Mouse (Mus musculus) liver, embryonic 16.5 days (tissue): ENCODE data around the gene Gch1. TPM values are rescaled to one million over a fixed set of nuclear protein-coding genes. Genes with fewer than 3 reads are reported as not detected.
A peak's percentile ranks its signal among the peaks of the same experiment; 100 is the strongest.

Source experiments
- ATAC-seq: fragments of 200-750 bp; cut with Nextera tagmentation; 2 replicates; pipeline ENCODE4 v1.8.0; 2017; ENCODE audit warnings: low read depth, mild to moderate bottlenecking, moderate number of reproducible peaks, moderate library complexity
- H3K27ac ChIP-seq: fragments of 300-500 bp; sonication (generic); 2 replicates; pipeline ENCODE4 v1.5.1; 2014; ENCODE audit warnings: mild to moderate bottlenecking, low read length
- H3K27me3 ChIP-seq: fragments of 300-500 bp; sonication (generic); 2 replicates; pipeline ENCODE4 v1.6.1; 2014; ENCODE audit warnings: low read depth, low read length, mixed read lengths; ENCODE audit not compliant: control insufficient read depth, insufficient read depth
- H3K36me3 ChIP-seq: fragments of 300-500 bp; sonication (generic); 2 replicates; pipeline ENCODE4 v1.6.1; 2014; ENCODE audit warnings: mild to moderate bottlenecking; ENCODE audit not compliant: control insufficient read depth, insufficient read depth
- H3K4me1 ChIP-seq: fragments of 300-500 bp; sonication (generic); 2 replicates; pipeline ENCODE4 v1.6.1; 2014; ENCODE audit warnings: low read depth, low read length, mixed read lengths; ENCODE audit not compliant: control insufficient read depth
- H3K4me2 ChIP-seq: fragments of 300-500 bp; sonication (generic); 2 replicates; pipeline ENCODE4 v1.6.1; 2014; ENCODE audit warnings: low read depth, low read length, mixed read lengths
- H3K4me3 ChIP-seq: fragments of 300-500 bp; sonication (generic); 2 replicates; pipeline ENCODE4 v1.5.1; 2014; ENCODE audit warnings: low read depth, mild to moderate bottlenecking, low read length
- H3K9ac ChIP-seq: fragments of 300-500 bp; sonication (generic); 2 replicates; pipeline ENCODE4 v1.6.1; 2014; ENCODE audit warnings: low read depth, low read length
- H3K9me3 ChIP-seq: fragments of 300-500 bp; sonication (generic); replicated peaks from 2 replicates; pipeline ENCODE4 v1.6.1; 2016; ENCODE audit warnings: low read length; ENCODE audit not compliant: control insufficient read depth
- WGBS: fragments of 180-500 bp; shearing (Covaris S2); extraction: QIAGEN DNeasy Blood & Tissue Kit; methylation state at CpG from one replicate; pipeline ENCODE4 v1.1.7; 2014; ENCODE audit not compliant: insufficient replicate concordance; 5-methylcytosine and 5-hydroxymethylcytosine counted together
- polyA plus RNA-seq: library from polyadenylated mRNA; unstranded; fragments of >200 nt; fragmentation: Nextera tagmentation; extraction: Ambion mirVana; gene quantifications from 2 replicates; pipeline ENCODE4 v1.2.1, GENCODE M21; 2015

Gene Gch1
- polyA plus RNA-seq, 1 experiment from 2014 or later: 4.6 TPM

DNA sequence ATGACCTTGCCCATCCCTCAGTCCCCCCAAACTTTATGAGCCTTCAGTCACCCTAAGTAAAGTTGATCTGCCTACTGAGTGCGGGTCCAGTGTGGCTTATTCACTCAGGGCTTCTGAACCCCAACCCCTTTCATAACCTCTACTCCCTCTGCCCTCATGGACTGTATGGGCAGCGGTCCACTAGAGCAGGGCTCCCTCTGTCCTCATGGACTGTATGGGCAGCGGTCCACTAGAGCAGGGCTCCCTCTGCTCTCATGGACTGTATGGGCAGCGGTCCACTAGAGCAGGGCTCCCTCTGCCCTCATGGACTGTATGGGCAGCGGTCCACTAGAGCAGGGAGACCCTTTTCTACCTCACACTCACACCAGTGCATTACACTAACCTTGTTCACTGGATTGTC is 13.0 kb downstream of the Gch1 start:
- no peak for ATAC-seq
- H3K36me3 ChIP-seq: no peaks in the 10 kb centered on the region
- no peaks in the 10 kb centered on the region for H3K27me3 ChIP-seq
- no peaks in the 10 kb centered on the region for H3K4me1 ChIP-seq
- H3K27ac ChIP-seq: no peak overlapping the region
- no peak overlapping the region for H3K4me2 ChIP-seq
- 80% methylated on average over 5 of the region's 5 CpGs for WGBS
- H3K4me3 ChIP-seq: no peak overlapping the region
- H3K9ac ChIP-seq: no peak overlapping the region
- no peaks in the 10 kb centered on the region for H3K9me3 ChIP-seq

DNA sequence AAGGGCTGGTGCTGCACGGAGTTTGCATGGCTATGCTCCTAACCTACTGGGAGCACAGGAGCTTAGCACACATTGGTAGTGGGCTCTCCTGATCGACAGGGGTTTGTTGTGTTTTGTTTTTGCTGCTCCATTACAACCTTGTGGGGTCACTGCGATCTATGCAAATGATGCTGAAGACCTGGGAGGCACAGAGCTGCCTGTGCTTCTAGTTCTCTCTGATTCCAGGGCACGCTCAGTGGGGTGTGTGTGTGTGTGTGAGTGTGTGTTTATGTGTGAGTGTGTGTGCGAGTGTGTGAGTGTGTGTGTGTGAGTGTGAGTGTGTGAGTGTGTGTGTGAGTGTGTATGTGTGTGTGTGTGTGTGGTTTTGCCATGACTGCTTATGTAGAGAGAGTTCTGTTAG is 14.1 kb downstream of the Gch1 start:
- Histone ChIP-seq H3K4me1 (peaks cover 4% of the 10 kb centered on the region), H3K9me3 (no peaks in the 10 kb centered on the region), H3K27ac (no peak overlapping the region), H3K4me2 (no peak overlapping the region), H3K4me3 (no peak overlapping the region), H3K9ac (no peak overlapping the region), H3K36me3 (no peaks in the 10 kb centered on the region), H3K27me3 (no peaks in the 10 kb centered on the region)
- ATAC-seq: no peak
- 59% methylated on average over 5 of the region's 5 CpGs for WGBS

DNA sequence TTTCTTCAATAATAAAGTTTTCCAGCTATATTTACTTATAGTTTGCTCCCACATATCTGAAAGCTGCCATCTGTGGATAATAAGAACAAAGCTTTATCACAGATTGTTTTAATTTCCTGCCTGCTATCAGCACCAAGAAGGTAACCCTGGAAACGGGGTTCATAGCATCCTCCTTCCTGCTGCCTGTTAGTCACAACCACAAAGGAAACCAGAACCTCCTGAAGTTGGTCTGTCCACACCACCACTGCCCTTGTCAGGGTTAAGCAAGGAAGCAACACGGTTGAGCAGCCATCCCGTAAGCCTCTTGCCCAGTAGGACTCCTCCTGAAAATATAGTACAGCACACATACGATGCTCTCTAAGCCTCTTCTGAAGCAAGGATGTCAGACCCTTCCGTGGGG is 17.1 kb downstream of the Gch1 start:
- no peak for ATAC-seq
- Histone ChIP-seq H3K4me1 (peaks cover 8% of the 10 kb centered on the region), H3K4me2 (no peak overlapping the region), H3K27me3 (no peaks in the 10 kb centered on the region), H3K9me3 (no peaks in the 10 kb centered on the region), H3K9ac (no peak overlapping the region), H3K27ac (no peak overlapping the region), H3K4me3 (no peak overlapping the region), H3K36me3 (no peaks in the 10 kb centered on the region)
- whole genome bisulfite sequencing: 16% methylated on average over 5 of the region's 5 CpGs

DNA sequence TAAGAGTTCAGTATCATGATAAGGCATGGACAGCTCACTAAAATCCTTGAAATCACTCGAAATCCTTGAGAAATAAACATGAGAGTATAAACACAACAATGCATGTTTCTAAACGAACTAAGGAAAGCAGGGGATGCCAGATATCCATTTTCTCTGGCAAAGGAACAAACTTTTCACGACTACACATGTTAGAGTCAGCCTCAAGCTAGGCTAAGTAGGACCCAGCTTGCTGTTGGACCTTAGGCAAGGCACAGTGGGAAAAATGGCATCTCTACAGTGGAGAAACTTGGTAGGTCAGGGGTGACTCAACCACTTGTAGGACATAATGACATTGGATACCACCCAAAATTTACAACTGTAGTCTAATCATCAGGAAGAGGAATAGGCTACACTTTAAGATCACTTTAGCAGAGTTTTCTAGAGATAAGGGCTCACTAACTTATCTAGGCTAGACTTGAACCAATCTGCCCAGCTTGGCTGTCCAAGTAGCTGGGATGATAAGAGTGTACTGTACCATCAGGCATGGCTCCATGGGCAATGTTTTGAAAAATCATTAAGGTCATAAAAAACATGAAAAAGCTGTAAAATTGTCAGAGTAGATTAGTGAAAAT is 18.6 kb downstream of the Gch1 start:
- WGBS: 47% methylated on average over 3 of the region's 3 CpGs
- Histone ChIP-seq H3K4me2 (no peak overlapping the region), H3K36me3 (no peaks in the 10 kb centered on the region), H3K4me3 (no peak overlapping the region), H3K9ac (no peak overlapping the region), H3K9me3 (no peaks in the 10 kb centered on the region), H3K27ac (no peak overlapping the region), H3K4me1 (peaks cover 8% of the 10 kb centered on the region), H3K27me3 (no peaks in the 10 kb centered on the region)
- ATAC-seq: peak; percentile 50; the same call in 1 of the 2 replicates

DNA sequence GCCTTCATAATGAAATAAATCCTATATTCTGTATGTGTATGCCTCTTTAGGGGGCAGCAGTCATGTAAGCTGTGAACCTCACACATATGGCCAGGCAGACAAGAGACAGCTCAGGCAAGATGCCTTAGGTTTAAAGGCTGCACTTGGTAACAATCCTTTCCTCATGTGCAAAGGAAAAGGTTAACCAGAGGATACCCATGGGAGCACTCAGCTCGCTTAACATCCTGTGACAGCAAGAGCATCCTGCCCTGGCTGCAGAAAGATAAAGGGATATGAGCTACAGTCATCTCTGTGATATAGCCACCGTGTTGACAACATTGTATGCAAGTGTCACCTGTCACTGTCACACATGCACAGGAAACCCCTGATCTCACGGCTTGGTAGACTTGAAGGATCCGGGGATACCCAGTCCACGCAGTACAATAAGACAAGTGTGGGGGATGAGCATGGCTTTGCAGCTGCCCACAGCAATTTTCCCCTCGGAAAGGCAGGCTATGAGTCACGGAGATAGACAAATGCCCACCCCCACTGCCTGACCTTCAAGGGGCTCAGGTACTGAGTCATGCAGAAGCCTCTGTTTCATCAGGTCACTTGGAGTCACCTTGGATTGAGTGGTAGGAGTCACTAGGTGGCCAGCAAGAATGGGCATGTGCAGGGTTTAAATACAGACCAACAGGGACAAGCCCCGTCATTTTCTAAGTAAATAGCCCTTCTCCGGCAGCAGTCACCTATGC is 19.4 kb downstream of the Gch1 start:
- Histone ChIP-seq H3K27ac (no peak overlapping the region), H3K9ac (no peak overlapping the region), H3K4me1 (peaks cover 8% of the 10 kb centered on the region), H3K36me3 (no peaks in the 10 kb centered on the region), H3K27me3 (no peaks in the 10 kb centered on the region), H3K4me3 (no peak overlapping the region), H3K4me2 (no peak overlapping the region), H3K9me3 (no peaks in the 10 kb centered on the region)
- WGBS: 39% methylated on average over 9 of the region's 9 CpGs
- no peak; the same call in 1 of the 2 replicates for ATAC-seq

DNA sequence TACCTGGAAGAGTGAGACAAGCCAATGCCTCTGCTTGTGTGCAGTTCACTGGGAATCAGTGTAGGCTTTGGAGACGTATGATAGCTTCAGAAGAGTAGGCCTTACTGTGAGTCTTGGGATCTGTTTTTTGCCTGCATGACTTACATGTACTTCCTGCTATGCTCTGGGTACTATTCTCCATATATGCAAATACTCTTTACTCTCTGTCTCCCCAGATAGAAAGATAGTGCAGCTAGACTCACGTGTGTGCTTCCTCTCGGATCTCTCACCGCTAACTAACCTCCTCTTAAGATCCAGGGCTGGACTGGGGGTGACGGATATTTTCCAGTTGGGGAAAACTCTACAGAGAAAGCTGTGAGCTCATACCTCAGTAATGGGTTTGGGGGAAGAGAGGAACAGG is 23.5 kb downstream of the Gch1 start:
- H3K4me3 ChIP-seq: no peak overlapping the region
- H3K27ac ChIP-seq: no peak overlapping the region
- no peak overlapping the region for H3K4me2 ChIP-seq
- ATAC-seq: no peak
- H3K27me3 ChIP-seq: no peaks in the 10 kb centered on the region
- H3K36me3 ChIP-seq: no peaks in the 10 kb centered on the region
- WGBS: 64% methylated on average over 5 of the region's 5 CpGs
- H3K9ac ChIP-seq: no peak overlapping the region
- H3K9me3 ChIP-seq: no peaks in the 10 kb centered on the region
- H3K4me1 ChIP-seq: peaks cover 7% of the 10 kb centered on the region

DNA sequence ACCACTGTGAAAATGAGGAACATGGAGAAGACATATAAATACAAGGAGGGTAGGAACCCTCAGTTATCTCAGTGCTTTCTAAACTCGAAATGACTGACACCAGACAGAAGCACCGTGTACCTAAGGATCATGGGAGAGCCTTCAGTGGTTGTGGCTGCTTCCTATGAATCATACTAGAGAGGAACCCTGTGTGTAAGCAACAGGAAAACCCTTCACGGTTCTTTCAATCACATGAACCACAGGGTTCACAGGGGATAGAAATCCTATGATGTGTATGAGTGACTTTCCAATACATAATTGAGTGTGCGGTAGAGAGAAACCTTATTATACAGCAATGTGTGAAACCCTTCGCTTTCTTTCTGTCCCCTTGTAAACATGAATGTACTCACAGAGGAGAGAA is 24.1 kb downstream of the Gch1 start:
- Histone ChIP-seq H3K9ac (no peak overlapping the region), H3K36me3 (no peaks in the 10 kb centered on the region), H3K4me3 (no peak overlapping the region), H3K4me1 (peaks cover 4% of the 10 kb centered on the region; the same call in 1 of the 2 replicates), H3K27ac (no peak overlapping the region), H3K9me3 (no peaks in the 10 kb centered on the region), H3K4me2 (no peak overlapping the region), H3K27me3 (no peaks in the 10 kb centered on the region)
- 40% methylated on average over 5 of the region's 5 CpGs for WGBS
- no peak for ATAC-seq

DNA sequence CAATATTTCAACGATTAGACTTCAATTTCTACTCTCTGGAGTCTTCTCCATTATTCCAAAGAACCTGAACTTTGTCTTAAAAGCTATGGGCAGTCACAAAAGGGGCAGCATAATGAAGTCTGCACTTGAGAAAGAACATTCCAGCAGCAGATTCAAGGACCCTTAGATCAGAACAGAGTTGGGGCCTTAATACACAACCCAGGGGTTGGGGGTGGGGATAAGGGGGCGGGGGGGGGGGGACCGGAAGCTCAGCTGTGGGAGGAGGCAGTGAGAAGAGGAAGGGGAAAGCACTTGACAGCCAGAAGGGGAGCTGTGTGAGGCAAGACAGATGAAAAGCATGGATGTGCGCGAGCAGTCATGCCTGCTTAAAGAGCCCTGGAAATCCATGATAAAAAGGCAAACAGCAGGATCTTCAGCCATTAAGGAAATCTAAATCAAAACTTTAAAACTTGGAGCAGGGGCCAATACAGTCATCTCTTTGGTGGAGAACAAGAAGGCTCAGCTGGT is 27.2 kb downstream of the Gch1 start:
- ATAC-seq: no peak
- WGBS: 38% methylated on average over 3 of the region's 5 CpGs
- Histone ChIP-seq H3K36me3 (no peaks in the 10 kb centered on the region), H3K27me3 (no peaks in the 10 kb centered on the region), H3K4me2 (no peak overlapping the region), H3K9me3 (no peaks in the 10 kb centered on the region), H3K4me3 (no peak overlapping the region), H3K4me1 (no peaks in the 10 kb centered on the region), H3K9ac (no peak overlapping the region), H3K27ac (no peak overlapping the region)

DNA sequence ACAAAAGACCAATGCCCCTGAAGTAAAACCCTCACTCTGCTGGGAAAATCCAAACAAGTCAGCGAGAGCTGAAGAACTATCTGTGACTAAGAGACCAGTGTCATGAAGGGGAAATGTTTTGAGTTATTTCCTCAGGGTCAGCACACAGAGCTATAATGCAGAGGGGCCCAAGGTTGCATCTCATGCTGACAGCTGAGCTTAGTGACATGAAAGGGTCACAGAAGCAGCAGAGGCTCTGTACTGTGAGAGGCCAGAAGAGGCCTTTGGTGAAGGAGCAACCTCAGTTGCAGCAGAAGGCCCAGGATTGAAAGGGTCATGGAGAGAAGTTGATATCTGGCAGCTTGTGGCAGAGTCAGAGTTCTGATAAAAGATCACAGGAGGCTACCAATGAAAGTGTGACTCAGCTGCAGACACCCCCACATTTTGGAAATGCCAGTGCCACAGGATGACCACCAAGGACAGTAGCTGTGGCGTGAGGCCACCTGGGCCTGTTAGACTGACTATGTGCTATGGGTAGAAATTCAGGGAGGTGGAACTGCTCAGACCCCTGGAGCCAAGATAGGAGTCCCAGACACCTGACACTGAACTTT is 29.1 kb downstream of the Gch1 start:
- H3K9me3 ChIP-seq: no peaks in the 10 kb centered on the region
- no peaks in the 10 kb centered on the region for H3K4me1 ChIP-seq
- H3K4me3 ChIP-seq: no peak overlapping the region
- no peak for ATAC-seq
- no peaks in the 10 kb centered on the region for H3K27me3 ChIP-seq
- 48% methylated on average over 2 of the region's 2 CpGs for WGBS
- H3K9ac ChIP-seq: no peak overlapping the region
- H3K36me3 ChIP-seq: no peaks in the 10 kb centered on the region
- H3K27ac ChIP-seq: no peak overlapping the region
- H3K4me2 ChIP-seq: no peak overlapping the region
